Mouse (Mus musculus) forelimb bud, embryonic 11.5 days (tissue): ENCODE results near the gene Crtc3.
A peak's percentile ranks its signal among the peaks of the same experiment; 100 is the strongest.

ENCODE experiments used
- DNase-seq: peaks from one replicate; pipeline ENCODE4 v3.0.0-alpha.2; 2012; ENCODE audit warnings: low read depth, low spot score

The Crtc3 gene

DNA sequence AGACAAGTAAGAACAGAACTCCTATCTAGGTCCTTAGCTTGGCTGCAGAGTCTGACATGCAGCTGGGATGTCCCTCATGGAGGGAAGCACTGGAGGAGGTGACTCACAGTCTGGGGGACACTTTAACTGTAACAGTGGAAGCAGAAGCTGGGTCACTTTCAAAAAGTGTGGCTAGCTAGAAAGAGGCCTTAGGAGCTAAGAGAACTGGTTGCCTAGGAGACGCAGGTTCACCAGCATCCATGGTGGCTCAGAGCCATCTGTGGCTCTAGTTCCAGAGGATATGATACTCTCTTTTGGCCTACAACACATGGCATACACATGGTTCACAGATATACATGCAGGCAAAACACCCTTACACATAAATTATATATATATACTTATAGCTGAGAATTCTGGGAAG, 86.1 kb downstream of the Crtc3 start:
- no peak for DNase-seq

- no peak for DNase-seq
Observed at GRCm38 (mm10) chr7:80598436-80598985, 90.2 kb downstream of the Crtc3 start.

- DNase-seq, result no peak
Observed at GRCm38 (mm10) chr7:80597900-80598299, 90.8 kb downstream of the Crtc3 start.

GRCm38 (mm10) chr7:80589054-80589746, 99.5 kb downstream of the Crtc3 start:
- no peak for DNase-seq

- DNase-seq, result no peak
Observed at GRCm38 (mm10) chr7:80587684-80588083, 101.0 kb downstream of the Crtc3 start.

DNA sequence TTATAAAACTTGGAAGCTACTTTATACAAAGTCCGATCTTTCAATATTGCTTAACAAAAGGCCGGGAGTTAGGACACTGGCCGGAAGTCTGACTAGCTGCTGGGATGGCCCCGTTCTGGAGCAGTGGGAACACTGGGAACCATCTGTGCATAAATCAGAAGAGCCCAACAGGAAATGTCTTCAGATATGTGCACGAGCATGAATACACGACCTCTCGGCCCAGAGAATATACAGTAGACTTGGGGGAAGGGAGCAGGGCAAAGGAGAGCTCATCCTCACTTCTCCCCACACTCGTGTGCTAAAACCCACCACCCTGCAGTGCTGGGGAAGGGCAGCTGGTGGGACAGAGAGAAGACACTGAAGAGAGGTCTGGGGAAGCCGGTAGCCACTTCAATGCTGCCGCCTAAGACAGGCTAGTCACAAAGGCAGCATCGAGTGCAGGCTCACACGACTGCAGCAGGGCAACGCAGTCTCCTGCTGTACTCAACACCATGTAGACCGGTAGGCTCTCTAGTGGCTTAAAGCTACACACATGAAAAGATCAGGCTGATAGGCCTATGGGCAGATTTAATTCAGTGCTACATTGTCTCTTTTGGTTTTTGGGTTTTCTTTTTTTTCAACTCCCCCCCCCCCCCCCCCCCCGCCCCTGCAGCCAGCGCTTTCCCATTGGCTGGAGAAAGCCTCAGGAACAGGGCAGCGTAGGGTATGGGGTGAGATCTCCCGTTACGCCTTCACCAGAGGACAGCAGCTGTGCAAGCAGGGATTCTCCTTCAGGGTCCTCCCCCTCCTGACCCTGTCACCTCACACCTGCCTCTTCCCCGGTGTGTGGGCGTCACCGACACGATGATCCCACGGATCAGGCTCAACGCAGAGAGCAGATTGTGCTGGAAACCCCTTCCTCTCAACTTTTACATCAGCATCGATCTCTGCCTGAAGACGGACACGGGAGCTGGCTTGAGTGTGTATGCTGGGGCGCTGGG, 101.7 kb downstream of the Crtc3 start:
- no peak for DNase-seq

GRCm38 (mm10) chr7:80586161-80586560, 102.5 kb downstream of the Crtc3 start:
- DNase-seq, result no peak

DNA sequence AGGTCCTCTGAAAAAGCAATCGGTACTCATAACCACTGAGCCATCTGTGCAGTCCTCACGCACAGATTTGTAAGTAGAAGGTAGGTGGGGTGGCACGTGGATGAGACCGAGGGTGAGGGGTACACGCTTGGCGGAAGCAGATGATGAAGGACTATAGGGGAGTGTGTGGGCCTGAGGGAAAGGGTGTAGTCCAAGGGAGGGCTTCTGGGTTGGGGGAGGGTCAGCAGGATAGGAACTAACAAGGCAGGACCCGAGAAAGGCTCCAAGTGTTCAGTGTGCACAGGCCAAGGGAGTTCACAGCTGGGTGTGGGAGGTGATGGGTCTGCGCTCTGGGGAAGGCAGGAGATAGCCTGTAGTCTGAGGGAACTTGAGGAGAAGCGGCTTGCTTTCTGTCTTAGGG, 103.3 kb downstream of the Crtc3 start:
- no peak for DNase-seq

DNA sequence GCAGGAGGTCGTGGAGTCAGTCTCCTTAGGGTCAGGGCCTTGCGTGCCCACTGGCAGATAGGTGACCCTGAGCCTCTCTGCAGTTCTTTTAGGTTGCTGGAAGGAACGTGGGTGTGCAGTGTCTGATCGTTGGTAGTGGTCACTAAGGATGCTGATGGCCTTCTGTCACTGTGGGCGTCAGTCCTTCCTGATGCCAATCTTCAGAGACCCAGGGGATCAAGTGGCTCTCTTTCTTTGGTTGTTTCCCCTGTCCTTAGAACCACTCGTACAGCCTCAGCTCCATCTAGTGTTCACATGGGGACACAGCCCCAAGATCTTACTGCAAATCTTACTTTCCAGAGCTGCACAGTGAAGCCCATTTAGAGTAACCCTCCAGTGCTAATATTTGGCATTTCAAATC, 104.7 kb downstream of the Crtc3 start:
- peak; percentile 47 for DNase-seq

- no peak for DNase-seq
Observed at GRCm38 (mm10) chr7:80582821-80583451, 105.7 kb downstream of the Crtc3 start.

DNA sequence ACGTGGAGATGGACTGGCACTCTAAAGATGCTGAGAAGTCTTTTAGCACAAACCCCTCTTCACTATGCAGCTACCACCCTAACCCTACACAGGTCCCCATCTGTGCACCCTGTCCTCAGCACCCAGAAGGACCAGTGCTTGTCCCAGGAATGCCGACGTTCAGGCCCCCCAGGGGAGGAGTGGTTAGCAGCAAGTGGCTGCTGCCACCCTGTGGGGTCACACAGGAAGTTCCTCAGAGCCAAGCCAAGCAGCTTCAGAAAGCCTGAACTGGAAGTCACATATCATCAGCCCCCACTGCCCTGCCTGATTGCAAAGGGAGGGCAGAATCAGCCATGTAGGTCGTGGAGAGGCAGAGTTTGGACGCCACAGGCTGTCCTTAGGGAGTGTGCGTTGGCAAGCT, 108.3 kb downstream of the Crtc3 start:
- no peak for DNase-seq

DNA sequence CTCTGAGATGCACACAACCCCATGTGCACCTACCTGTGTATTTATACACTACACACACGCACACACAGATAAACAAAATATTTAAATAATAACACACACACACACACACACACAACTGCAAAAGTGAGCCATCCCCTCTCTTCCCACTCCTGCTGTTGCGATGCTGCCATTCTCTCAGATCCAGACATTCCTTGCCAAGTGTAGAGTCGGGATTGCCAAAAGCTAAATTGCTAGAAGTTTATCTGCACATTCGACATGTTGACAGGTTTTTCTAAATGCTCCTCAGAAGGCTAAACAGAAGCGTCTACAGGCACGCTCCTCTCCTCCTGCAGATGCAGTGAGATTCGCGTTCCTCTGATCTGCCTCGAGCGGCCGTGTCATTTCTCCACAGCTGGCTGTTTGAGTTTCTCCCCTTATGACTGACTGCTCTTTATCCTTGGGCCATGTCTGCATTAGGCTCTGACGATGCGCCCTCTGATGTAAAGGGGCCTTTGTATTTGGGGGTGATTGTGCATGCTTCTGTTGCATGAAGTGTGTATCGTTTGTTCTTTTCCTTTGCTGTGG, 111.2 kb downstream of the Crtc3 start:
- no peak for DNase-seq

DNA sequence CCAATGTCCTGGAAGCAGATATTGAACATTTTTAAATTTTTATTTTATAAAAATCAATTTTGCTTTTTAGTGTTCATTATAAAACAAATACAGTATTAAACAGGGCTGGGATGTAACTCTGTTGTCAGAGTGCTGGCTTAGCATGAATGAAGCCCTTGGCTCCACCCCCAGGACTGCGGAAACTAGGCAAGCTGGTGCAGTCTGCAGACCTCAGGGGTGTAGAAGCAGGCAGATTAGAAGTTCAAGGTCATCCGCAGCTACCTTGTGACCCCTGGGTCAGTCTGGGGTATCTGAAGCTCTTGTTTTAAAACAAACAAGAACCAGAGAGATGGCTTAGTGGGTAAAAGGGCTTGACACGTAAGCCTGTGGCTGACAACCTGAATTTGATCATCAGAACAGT, 112.1 kb downstream of the Crtc3 start:
- no peak for DNase-seq

DNA sequence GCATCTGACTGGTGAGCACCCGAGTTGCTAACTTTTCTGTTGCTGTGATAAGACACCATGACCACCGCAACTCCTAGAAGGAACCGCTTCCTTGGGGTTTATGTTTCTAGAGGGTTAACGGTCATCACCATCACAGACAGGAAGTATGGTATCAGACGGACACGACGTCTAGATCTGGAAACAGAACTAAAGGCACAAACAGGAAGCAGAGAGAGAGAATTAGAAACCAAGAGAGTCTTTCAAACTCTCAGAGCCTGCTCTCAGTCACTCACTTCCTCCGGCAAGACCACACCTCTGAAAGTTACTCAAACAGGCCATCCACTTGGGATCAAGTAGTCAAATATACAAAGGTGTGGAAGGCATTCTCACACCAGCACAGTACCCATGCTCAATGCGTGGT, 112.9 kb downstream of the Crtc3 start:
- no peak for DNase-seq

GRCm38 (mm10) chr7:80573076-80573475, 115.6 kb downstream of the Crtc3 start:
- no peak for DNase-seq

DNA sequence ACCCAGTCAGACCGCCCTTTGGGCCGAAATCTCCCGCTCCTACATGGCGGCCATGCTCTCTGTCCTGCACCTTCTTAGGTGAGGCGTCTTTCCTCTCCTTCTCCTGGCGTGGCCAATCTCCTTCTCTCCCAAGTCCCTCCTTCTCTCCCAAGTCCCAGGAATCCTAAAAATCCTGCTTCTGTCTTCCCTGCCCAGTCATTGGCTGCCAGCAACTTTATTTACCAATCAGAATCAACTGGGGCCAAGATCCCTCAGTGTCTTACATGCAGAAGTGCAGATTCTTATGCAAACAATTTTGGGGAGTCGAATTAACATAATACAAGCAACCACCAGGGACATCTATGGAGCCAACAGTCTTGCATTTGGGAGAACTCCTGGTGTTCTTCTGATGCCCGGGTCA, 120.7 kb downstream of the Crtc3 start:
- DNase-seq, result no peak

GRCm38 (mm10) chr7:80561931-80562330, 126.7 kb downstream of the Crtc3 start:
- no peak for DNase-seq

GRCm38 (mm10) chr7:80561271-80561670, 127.4 kb downstream of the Crtc3 start:
- DNase-seq, result no peak

DNA sequence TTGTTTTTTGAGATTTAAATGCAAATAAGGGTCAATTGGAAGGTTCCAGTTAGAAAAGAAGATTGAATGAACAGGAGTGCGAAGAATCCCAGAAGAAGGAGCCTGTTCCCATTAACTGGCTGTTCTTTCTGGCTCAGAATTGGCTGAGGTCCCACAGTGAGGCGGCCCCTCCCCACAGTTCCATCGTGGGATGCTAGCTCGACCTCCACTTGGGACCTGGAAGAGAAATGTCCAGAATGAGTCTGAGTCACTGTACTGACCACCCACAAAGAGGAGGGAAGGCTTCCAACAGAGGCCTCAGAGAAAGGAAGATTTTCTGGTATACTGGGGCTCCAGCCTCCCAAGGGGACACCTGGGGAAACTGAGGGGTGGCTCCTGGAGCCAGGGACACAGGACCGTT, 130.1 kb downstream of the Crtc3 start:
- no peak for DNase-seq

GRCm38 (mm10) chr7:80558101-80558500, 130.6 kb downstream of the Crtc3 start:
- no peak for DNase-seq

- DNase-seq, result no peak
Observed at GRCm38 (mm10) chr7:80557161-80557560, 131.5 kb downstream of the Crtc3 start.

GRCm38 (mm10) chr7:80556166-80556565, 132.5 kb downstream of the Crtc3 start:
- DNase-seq, result no peak
